Mouse (Mus musculus) embryonic stem cell, embryonic (primary cell): ENCODE data around the gene Kcnn1.

Experiments
- CTCF ChIA-PET, 4 experiments: fragments of 300-600 bp in 2 of 4; fragments of 350-600 bp in 2 of 4; sonication (Branson Sonifier 250); formaldehyde crosslinking; loops; one replicate each; lab custom pipeline; 2022; ENCODE audit warnings: inconsistent platforms in 2 of 4; lab: Charles Lee
- POLR2A ChIA-PET, 4 experiments: fragments of 300-600 bp in 2 of 4; fragments of 350-600 bp in 2 of 4; sonication (Branson Sonifier 250); formaldehyde crosslinking; loops; one replicate each; lab custom pipeline; 2022; ENCODE audit warnings: antibody characterized with exemption in 4 of 4, inconsistent platforms in 1 of 4; lab: Charles Lee

Gene Kcnn1

DNA sequence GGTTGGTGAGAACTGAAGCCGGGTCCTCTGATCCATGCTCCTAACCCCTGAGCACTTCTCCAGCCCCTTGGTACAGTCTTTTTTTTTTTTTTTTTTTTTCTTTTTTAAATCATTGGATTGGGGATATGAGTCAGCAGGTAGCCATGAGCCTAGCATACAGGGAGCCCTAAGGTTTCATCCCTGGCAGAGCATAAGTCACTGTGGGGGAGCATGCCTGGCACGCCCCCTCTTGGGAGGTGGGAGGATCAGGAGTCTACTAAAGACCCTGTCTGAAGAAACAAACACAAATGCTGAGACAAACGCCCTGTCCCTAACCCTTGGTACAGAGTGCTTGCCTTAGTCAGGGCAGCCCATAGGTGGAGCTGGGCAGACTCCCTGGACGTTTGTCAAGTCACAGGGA lies 51.0 kb downstream of the Kcnn1 start:
- ChIA-PET POLR2A (no interaction called here), CTCF (no interaction called here)

DNA sequence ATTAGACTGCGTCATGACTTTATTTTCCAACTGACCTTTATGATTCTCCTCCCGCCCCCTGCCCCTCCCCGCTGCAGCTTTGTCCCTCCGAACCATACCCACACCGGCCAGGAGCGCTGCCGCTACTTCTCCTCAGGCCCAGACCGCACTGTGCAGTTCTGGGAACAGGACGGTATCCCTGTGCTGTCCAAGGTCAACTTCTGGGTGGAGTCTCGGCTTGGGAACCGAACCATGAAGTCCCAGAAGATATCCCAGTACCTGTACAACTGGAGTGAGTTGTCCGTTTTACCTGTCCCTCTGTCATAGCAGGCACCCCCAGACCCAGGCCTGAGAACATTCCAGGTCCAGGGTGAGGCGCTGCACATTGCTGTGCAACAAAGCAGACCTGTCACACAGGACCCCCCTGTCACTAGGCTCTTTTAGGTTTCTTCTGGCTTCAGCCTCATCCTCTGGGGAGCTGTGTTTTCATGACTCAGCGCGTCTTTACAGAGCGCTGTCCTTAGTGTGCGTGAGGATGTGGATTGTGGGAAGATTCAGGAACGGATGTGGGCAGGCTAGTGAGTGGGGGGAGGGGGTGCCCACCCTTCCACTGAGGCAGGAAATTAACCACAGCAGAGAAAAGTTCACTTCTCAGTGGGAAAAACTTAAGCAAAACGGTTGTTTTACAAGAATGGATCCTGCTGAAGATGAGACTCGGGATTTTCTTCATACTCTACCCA lies 51.9 kb downstream of the Kcnn1 start:
- ChIA-PET POLR2A (interaction anchor here in 3 of 4 experiments (0.5 to 3.4 kb wide), 9 partner anchors 9 to 34 kb away, joined by 3 to 14 read pairs (median 7); partner anchors contain the start of genes Arrdc2 (in 2 of the 3) and Pik3r2 (in 2 of the 3)), CTCF (interaction anchor here in 2 of 4 experiments (1.0 to 1.4 kb wide), 2 partner anchors 34 kb away, joined by 3 to 4 read pairs; no protein-coding TSS in a partner anchor)

DNA sequence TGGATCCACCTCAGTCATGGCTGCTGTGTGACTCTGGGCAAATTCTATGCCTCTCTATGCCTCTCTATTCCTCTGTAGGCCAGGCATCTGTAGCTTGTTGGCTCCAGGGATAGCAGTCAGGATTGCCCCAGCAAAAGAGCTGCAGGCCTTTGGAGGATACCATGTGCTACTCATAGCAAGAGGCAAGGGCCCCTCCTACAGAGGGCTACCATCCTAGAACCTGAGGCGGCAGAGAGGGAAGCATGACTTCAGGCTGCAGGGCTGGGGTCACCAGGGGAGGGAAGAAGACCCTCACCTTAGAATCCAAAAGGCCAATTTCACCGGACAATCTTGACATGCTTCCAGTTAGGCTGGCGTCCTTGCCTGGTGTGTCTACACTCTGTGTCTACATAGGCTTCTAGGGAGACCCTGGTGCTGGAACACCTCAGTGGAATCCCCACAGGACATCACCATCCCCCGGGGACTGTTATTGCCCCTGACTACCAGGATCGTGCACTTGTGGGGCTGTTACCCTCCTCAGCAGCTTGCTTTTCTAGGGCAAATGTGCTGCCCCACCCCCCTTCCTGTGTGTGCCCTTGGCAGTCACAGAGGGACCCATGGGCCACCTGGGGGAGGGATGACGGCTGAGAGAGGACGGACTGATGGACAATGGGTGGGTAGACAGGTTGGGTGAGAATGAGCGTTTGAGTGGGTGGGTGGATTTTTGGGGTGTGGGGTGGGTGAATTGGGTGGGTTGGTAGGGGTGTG lies 53.9 kb downstream of the Kcnn1 start:
- ChIA-PET POLR2A (interaction anchor here in 3 of 4 experiments (0.5 to 3.4 kb wide), 11 partner anchors 11 to 424 kb away, joined by 3 to 14 read pairs (median 4); partner anchors contain the start of genes Arrdc2 (in 1 of the 3) and Mpv17l2 (in 1 of the 3)), CTCF (interaction anchor here in 2 of 4 experiments (0.8 kb wide), 2 partner anchors 12 to 30 kb away, joined by 3 read pairs; partner anchors contain the start of gene Arrdc2 (in 1 of the 2))

DNA sequence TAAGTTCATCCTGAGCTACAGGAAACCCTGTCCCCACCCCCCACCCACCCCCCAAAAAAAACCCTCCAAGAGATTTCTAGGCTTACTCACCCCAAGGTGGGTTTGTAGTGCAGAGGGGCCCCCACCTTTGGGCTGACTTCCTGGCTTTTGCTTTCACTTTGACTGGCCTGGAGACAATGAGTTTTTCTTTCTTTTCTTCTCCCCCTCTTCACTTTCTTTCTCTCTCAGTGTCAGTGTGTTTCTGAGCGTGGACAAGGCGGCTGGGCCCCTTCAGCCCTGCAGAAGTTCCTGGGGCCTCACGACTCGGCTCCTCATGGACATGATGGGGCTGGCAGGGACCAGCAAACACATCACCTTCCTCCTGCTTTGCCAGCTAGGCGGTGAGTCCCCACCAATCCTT lies 54.8 kb downstream of the Kcnn1 start, which contains the start of gene Il12rb1:
TSS of gene Il12rb1 (plus strand) at position 211 of the 400 bp plus-strand sequence.
- CTCF ChIA-PET: no interaction called here

DNA sequence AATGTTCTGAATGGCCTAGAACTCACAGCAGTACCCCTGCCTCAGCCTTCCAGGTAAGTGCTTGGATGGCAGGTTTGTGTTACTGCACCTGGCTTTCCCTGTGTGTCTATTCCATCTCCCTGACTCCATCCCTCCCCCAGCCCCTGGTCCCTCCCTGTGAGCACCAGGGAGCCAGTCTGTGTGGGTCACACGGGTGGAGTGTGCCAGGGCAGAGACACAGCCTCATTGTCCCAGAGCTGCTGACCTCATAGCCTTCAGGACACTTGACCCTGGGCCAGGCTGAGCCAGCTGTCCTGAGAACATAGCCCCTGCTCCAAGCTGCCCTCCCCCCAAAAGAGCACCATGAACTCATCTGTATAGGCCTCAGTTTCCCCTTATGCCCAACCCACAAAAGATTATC lies 55.8 kb downstream of the Kcnn1 start:
- ChIA-PET CTCF (no interaction called here), POLR2A (interaction anchor here in 2 of 4 experiments (0.9 to 5.3 kb wide), 6 partner anchors 9 to 32 kb away, joined by 3 to 73 read pairs (median 4); partner anchors contain the start of gene Arrdc2 (in 1 of the 2))

More for the DNA sequence above, 54.8 kb downstream of the Kcnn1 start, which contains the start of gene Il12rb1:
- POLR2A ChIA-PET: interaction anchor here in 3 of 4 experiments (0.5 to 3.4 kb wide), 9 partner anchors 8 to 423 kb away, joined by 3 to 14 read pairs (median 3); partner anchors contain the start of genes Arrdc2 (in 1 of the 3) and Mpv17l2 (in 1 of the 3)

DNA sequence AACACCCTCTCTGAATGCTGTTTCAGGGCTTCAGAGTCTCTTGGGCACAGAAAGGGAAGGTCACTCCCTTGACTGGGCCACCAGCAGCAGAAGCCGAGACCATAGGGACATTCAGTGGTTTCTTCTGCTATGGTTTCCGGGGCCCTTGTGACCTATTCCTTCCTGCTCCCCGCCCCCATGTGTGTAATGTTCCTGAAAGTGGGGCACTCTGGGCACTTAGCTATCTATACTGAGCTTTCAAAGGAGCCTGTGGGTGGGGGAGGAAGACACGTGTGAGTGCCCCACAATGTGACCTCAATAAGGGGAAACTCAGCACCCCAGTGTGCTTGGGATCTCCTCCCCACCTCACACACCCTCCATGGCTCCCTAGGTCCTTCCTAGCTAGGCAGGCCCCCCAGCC lies 56.5 kb downstream of the Kcnn1 start:
- ChIA-PET CTCF (no interaction called here), POLR2A (interaction anchor here in 2 of 4 experiments (0.9 to 5.3 kb wide), 10 partner anchors 8 to 108 kb away, joined by 3 to 73 read pairs (median 8); partner anchors contain the start of genes Arrdc2 (in 1 of the 2), Jund (in 1 of the 2) and Rpl18a (in 1 of the 2))

DNA sequence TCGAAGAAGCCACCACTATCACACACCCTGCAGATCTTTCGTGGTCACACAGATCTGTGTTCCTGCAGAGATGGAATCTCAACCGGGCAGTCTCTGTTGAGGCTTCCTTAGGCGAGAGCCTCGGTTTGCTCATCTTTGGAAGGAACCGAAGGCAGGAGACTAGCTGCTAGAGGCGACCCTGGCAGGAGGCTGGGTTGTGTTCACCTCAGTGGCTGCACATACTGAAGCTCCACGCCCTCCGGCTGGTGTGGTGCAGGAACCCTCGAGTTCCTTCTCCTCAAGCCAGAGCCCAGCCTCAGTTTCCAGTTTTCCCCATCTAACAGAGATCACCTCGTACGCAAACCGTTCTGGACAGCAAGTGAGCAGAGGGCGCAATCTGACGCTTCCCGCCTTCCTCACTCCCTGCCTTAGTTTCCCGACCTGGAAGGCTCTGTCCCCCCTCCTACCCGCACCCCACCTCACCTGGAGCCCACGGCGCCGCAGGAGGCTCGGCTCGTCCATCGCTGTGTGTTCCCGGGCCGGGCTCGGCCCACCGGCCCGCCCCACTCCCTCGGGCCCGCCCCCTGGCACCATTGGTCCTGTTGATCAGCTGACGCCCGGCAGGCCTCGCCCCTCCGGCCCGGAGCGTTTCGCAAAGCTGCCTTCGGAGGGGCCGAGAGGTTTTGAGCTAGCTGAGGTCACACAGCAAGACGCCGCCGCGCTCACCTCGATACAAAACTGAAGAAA lies 58.4 kb downstream of the Kcnn1 start, which contains the start of gene Mast3:
TSS of gene Mast3 (minus strand) at position 574 of the 726 bp plus-strand sequence.
- ChIA-PET CTCF (interaction anchor here in 3 of 4 experiments (0.5 to 2.6 kb wide), 19 partner anchors 12 to 682 kb away, joined by 3 to 10 read pairs (median 4); partner anchors contain the start of gene Gm3336 (in 1 of the 3)), POLR2A (interaction anchor here (0.5 to 5.3 kb wide), 55 partner anchors 9 to 193 kb away, joined by 3 to 73 read pairs (median 5); partner anchors contain the start of genes Jund (in 4 of the 4), Arrdc2 (in 3 of the 4), Lsm4 (in 2 of the 4) and Mpv17l2 (in 2 of the 4))

DNA sequence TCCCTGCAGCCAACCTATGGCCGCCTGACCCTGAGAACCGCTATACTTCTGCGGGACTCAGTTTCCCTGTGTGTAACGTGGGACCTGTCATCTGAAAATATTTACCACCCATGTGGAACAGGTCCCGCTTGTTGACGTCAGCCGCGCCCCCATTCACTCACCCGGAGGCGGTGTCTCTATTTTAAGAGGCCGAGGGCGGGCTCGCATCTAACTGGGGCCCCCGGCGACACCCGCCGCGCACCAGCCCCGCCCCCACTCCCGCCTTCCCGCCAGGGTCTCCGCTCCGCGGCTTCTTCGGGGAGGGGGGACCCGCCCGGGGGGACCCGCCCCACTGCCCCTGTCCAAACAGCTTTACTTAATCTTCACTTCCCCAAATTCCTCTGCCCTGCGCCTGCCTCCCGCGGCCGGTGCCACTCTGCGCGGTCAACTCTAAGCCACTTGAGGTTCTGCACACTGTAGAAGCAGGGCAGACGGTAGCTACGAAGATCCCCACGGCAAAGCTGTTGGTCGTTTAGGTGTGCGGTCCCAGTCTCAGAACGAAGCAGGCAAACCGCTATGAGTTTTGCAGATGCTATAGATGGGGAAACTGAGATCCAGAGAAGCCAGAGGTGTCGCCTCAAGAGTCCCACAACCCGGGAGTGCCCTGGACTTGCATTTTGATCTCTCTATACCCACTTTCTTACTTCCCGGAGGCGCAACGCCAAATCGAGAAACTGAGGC lies 59.1 kb downstream of the Kcnn1 start:
- ChIA-PET POLR2A (interaction anchor here (0.5 to 5.3 kb wide), 48 partner anchors 11 to 453 kb away, joined by 3 to 73 read pairs (median 4); partner anchors contain the start of genes Arrdc2 (in 4 of the 4), Jund (in 4 of the 4), Lsm4 (in 2 of the 4) and Mpv17l2 (in 1 of the 4)), CTCF (interaction anchor here in 3 of 4 experiments (0.5 to 2.6 kb wide), 12 partner anchors 16 to 1287 kb away, joined by 3 to 14 read pairs (median 4); partner anchors contain the start of gene Gm3336 (in 1 of the 3))

DNA sequence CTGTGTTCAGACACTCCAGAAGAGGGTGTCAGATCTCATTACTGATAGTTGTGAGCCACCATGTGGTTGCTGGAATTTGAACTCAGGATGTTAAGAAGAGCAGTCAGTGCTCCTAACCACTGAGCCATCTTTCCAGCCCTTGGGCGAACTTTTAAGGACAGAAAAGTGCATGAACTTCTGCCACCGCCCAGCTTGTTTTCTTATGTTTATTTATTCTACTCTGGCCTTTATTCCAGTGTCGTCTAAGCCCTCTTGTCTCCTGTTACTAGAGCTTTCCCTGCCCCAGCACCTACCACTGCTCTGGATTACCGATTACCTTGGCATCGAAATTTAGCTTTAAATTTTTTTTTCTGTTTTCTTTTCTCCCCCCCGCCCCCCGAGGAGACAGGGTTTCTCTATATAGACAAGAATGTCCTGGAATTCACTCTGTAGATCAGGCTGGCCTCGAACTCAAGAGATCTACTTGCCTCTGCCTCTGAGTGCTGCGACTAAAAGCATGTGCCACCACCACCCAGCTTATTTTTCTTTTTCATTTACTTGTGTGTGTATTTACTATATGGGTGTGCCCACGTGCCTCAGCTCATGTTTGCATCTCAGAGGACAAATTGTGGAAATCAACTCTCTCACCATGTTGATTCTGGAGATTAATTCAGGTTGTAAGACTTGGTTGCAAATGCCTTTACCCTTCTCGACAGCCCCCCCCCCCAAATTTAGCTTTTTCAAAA lies 60.1 kb downstream of the Kcnn1 start:
- ChIA-PET CTCF (interaction anchor here in 3 of 4 experiments (0.6 to 1.7 kb wide), 12 partner anchors 11 to 1288 kb away, joined by 3 to 14 read pairs (median 4); partner anchors contain the start of genes Gm3336 (in 1 of the 3) and Mpv17l2 (in 1 of the 3)), POLR2A (interaction anchor here (0.5 to 5.3 kb wide), 47 partner anchors 10 to 452 kb away, joined by 3 to 73 read pairs (median 4); partner anchors contain the start of genes Arrdc2 (in 4 of the 4), Jund (in 3 of the 4), Lsm4 (in 1 of the 4) and Pgpep1 (in 1 of the 4))

DNA sequence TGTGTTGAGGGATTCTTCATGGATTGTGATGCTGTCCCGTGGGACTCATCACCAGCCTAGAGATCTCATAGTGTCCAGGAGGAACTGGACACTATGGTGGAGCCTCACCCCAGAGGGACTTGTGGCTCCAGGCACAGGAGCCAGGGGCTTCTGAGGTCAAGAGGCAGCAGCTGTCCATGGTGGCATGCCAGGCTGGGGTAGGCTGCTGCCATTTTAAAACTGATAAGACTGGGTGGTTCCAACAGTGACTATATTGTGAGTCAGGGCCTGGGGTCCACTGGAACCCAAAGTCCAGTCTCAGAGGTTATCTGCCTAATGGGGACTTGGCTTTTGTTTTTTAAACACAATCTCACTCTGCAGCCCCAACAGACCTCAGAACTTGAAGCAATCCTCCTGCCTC lies 61.2 kb downstream of the Kcnn1 start:
- ChIA-PET CTCF (interaction anchor here in 1 of 4 experiments (0.6 kb wide), 1 partner anchor 51 kb away, joined by 4 read pairs; no protein-coding TSS in a partner anchor), POLR2A (interaction anchor here in 3 of 4 experiments (0.6 to 4.5 kb wide), 7 partner anchors 9 to 38 kb away, joined by 4 to 44 read pairs (median 14); partner anchors contain the start of gene Arrdc2 (in 2 of the 3))

DNA sequence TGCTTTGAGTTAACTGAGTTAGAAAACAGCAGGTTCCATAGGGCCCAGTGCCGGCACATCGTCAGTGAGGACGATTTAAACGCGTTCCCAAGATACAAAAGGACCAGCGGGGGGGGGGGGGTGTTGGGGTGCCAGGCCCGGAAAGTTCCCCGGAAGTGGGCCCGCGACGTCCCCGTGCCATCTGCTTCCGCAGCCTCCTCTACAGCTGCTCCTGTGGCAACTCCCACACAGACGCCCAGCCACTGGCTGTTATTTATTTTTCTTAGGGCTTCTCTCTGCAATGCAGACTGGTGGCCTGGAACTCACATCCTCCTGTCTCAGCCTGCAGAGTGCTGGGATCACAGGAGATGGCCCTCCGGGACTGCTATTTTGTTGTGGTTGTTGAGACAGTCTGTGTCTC lies 61.9 kb downstream of the Kcnn1 start:
- POLR2A ChIA-PET: interaction anchor here in 2 of 4 experiments (0.6 to 1.6 kb wide), 3 partner anchors 9 to 19 kb away, joined by 3 to 6 read pairs (median 4); no protein-coding TSS in a partner anchor
- CTCF ChIA-PET: interaction anchor here in 1 of 4 experiments (0.6 kb wide), 1 partner anchor 52 kb away, joined by 4 read pairs; no protein-coding TSS in a partner anchor

DNA sequence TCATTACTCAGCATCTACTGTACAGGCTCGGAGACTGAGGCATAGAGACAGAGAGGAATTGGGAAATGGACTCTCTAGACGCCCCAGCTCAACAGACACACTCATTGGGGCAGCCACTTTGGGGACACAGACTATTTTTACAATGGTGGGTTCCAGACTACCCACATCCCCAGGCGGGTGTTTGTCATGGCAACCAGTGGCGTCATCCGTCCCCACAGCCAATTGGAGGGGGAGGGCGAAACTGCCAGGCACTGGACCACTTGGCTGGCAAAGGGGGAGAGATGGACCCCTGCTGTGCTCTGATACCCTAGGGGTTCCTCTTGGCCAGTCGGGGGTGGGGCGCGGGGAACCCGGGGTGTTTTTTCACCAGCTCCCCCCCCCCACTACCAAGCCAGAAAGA lies 62.4 kb downstream of the Kcnn1 start:
- ChIA-PET POLR2A (interaction anchor here in 2 of 4 experiments (1.6 to 2.1 kb wide), 4 partner anchors 8 to 102 kb away, joined by 3 to 6 read pairs (median 4); partner anchors contain the start of gene Jund (in 1 of the 2)), CTCF (interaction anchor here in 1 of 4 experiments (0.6 kb wide), 1 partner anchor 19 kb away, joined by 6 read pairs; no protein-coding TSS in a partner anchor)

DNA sequence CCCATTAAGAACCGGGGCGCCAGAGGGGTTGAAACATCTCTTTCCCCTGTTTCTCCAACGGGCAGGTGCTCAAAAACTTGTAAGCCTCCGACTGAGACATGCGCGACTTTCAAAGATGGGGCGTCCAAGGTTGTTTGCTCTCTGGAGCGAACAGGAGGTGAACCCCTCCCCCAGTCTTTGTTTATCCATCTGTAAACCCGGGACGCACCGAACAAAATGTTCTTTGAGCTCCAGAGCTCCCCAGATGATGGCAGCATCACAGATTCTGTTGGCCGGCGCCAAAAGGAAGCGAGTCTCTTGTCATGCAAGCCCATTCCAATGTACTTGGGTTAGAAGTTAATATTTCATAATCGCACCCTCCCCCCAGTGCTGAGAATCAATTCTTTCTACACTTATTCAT lies 64.8 kb downstream of the Kcnn1 start:
- POLR2A ChIA-PET: interaction anchor here (0.6 to 3.1 kb wide), 22 partner anchors 8 to 751 kb away, joined by 3 to 76 read pairs (median 10); partner anchors contain the start of genes Arrdc2 (in 3 of the 4), Jund (in 2 of the 4), Lsm4 (in 1 of the 4) and Pik3r2 (in 1 of the 4)

More for the DNA sequence above, 64.8 kb downstream of the Kcnn1 start:
- CTCF ChIA-PET: interaction anchor here in 3 of 4 experiments (1.2 to 2.3 kb wide), 4 partner anchors 22 to 23 kb away, joined by 3 to 18 read pairs (median 6); partner anchors contain the start of gene Pik3r2 (in 1 of the 3)
